Mouse (Mus musculus): Measurements from ENCODE around the gene Scaf1.

GRCm38 (mm10) chr7:45051601-45051974 is 35.4 kb upstream of the Scaf1 start:
- TF ChIP-seq POLR2A (IDR thresholded peaks at IDR 0.05; ENCODE audit: borderline replicate concordance, low read depth, low read length) (no peak), CTCF (IDR thresholded peaks at IDR 0.05; ENCODE audit: low read depth, low read length) (no peak)
